Mouse (Mus musculus) heart, embryonic 15.5 days (tissue): ENCODE measurements around the gene Emb. TPM values are rescaled to one million over a fixed set of nuclear protein-coding genes. Genes with fewer than 3 reads are reported as not detected.
A peak's percentile ranks its signal among the peaks of the same experiment; 100 is the strongest.

Source experiments
- ATAC-seq: fragments of 200-750 bp; cut with Nextera tagmentation; replicated peaks from 2 replicates; pipeline ENCODE4 v1.8.0; 2017; ENCODE audit warnings: low read depth, moderate TSS enrichment; ENCODE audit not compliant: insufficient number of reproducible peaks, insufficient read depth, low FRiP score
- H3K27ac ChIP-seq: fragments of 300-500 bp; sonication (generic); 2 replicates; pipeline ENCODE4 v1.5.1; 2015; ENCODE audit warnings: mild to moderate bottlenecking, inconsistent platforms
- H3K27me3 ChIP-seq: fragments of 300-500 bp; sonication (generic); 2 replicates; pipeline ENCODE4 v1.6.1; 2015; ENCODE audit warnings: inconsistent platforms
- H3K36me3 ChIP-seq: fragments of 300-500 bp; sonication (generic); 2 replicates; pipeline ENCODE4 v1.6.1; 2015; ENCODE audit warnings: mild to moderate bottlenecking, inconsistent platforms
- H3K4me1 ChIP-seq: fragments of 300-500 bp; sonication (generic); replicated peaks from 2 replicates; pipeline ENCODE4 v1.6.1; 2015; ENCODE audit warnings: inconsistent platforms
- H3K4me2 ChIP-seq: fragments of 300-500 bp; sonication (generic); 2 replicates; pipeline ENCODE4 v1.6.1; 2015; ENCODE audit warnings: inconsistent platforms, mild to moderate bottlenecking, moderate library complexity
- H3K4me3 ChIP-seq: fragments of 300-500 bp; sonication (generic); 2 replicates; pipeline ENCODE4 v1.5.1; 2015; ENCODE audit warnings: mild to moderate bottlenecking, inconsistent platforms
- H3K9ac ChIP-seq: fragments of 300-500 bp; sonication (generic); 2 replicates; pipeline ENCODE4 v1.6.1; 2015; ENCODE audit warnings: mild to moderate bottlenecking, inconsistent platforms
- H3K9me3 ChIP-seq: fragments of 300-500 bp; sonication (generic); replicated peaks from 2 replicates; pipeline ENCODE4 v1.6.1; 2016; ENCODE audit warnings: inconsistent platforms
- WGBS: fragments of 180-500 bp; shearing (Covaris S2); methylation state at CpG from one replicate; pipeline ENCODE4 v1.1.7; 2015; ENCODE audit warnings: mixed read lengths; 5-methylcytosine and 5-hydroxymethylcytosine counted together
- polyA plus RNA-seq: library from polyadenylated mRNA; unstranded; fragments of >200 nt; fragmentation: Nextera tagmentation; extraction: Ambion mirVana; gene quantifications from 2 replicates; pipeline ENCODE4 v1.2.1, GENCODE M21; 2015

The Emb gene
- polyA plus RNA-seq, 1 experiment from 2014 or later, result 5.7 TPM

- no peak overlapping the region for H3K4me2 ChIP-seq
- no peaks in the 10 kb centered on the region for H3K4me1 ChIP-seq
- H3K36me3 ChIP-seq, result no peaks in the 10 kb centered on the region
- no peaks in the 10 kb centered on the region for H3K9me3 ChIP-seq
- no peaks in the 10 kb centered on the region for H3K27me3 ChIP-seq
- no peak overlapping the region for H3K27ac ChIP-seq
- H3K4me3 ChIP-seq, result no peak overlapping the region
- H3K9ac ChIP-seq, result no peak overlapping the region
- no peak for ATAC-seq
- WGBS, result 83% methylated on average over 4 of the region's 4 CpGs
Measured at GRCm38 (mm10) chr13:117260704-117261103, 52.4 kb downstream of the Emb start.

GRCm38 (mm10) chr13:117266156-117266555 lies 57.8 kb downstream of the Emb start:
- no peaks in the 10 kb centered on the region for H3K9me3 ChIP-seq
- no peak for ATAC-seq

GRCm38 (mm10) chr13:117267963-117268362 lies 59.6 kb downstream of the Emb start:
- WGBS, result 95% methylated on average over 14 of the region's 14 CpGs
- Histone ChIP-seq H3K4me2 (no peak overlapping the region), H3K27ac (no peak overlapping the region), H3K4me1 (no peaks in the 10 kb centered on the region), H3K4me3 (no peak overlapping the region), H3K27me3 (no peaks in the 10 kb centered on the region), H3K9me3 (no peaks in the 10 kb centered on the region), H3K36me3 (no peaks in the 10 kb centered on the region), H3K9ac (no peak overlapping the region)
- ATAC-seq, result no peak

More at GRCm38 (mm10) chr13:117266156-117266555, 57.8 kb downstream of the Emb start:
- 73% methylated on average over 2 of the region's 2 CpGs for WGBS
- Histone ChIP-seq H3K27me3 (no peaks in the 10 kb centered on the region), H3K4me2 (no peak overlapping the region), H3K4me1 (no peaks in the 10 kb centered on the region), H3K4me3 (no peak overlapping the region), H3K9ac (no peak overlapping the region), H3K27ac (no peak overlapping the region), H3K36me3 (no peaks in the 10 kb centered on the region)

GRCm38 (mm10) chr13:117284036-117284435 lies 75.7 kb downstream of the Emb start:
- Histone ChIP-seq H3K27ac (no peak overlapping the region), H3K9ac (no peak overlapping the region), H3K4me3 (no peak overlapping the region), H3K27me3 (no peaks in the 10 kb centered on the region), H3K4me1 (no peaks in the 10 kb centered on the region), H3K36me3 (no peaks in the 10 kb centered on the region), H3K4me2 (no peak overlapping the region), H3K9me3 (no peaks in the 10 kb centered on the region)
- ATAC-seq, result no peak
- WGBS, result 85% methylated on average over 4 of the region's 4 CpGs

- Histone ChIP-seq H3K4me2 (no peak overlapping the region), H3K4me1 (no peaks in the 10 kb centered on the region), H3K4me3 (no peak overlapping the region), H3K27me3 (no peaks in the 10 kb centered on the region), H3K9ac (no peak overlapping the region), H3K9me3 (no peaks in the 10 kb centered on the region), H3K36me3 (no peaks in the 10 kb centered on the region), H3K27ac (no peak overlapping the region)
- 90% methylated on average over 2 of the region's 2 CpGs for WGBS
- ATAC-seq, result no peak
Measured at GRCm38 (mm10) chr13:117286939-117287338, 78.6 kb downstream of the Emb start.

GRCm38 (mm10) chr13:117287400-117287799 lies 79.1 kb downstream of the Emb start:
- Histone ChIP-seq H3K36me3 (no peaks in the 10 kb centered on the region), H3K4me3 (no peak overlapping the region), H3K27me3 (no peaks in the 10 kb centered on the region), H3K27ac (no peak overlapping the region), H3K4me2 (no peak overlapping the region), H3K9me3 (no peaks in the 10 kb centered on the region), H3K4me1 (no peaks in the 10 kb centered on the region), H3K9ac (no peak overlapping the region)
- WGBS, result 88% methylated on average over 6 of the region's 6 CpGs
- no peak for ATAC-seq

- Histone ChIP-seq H3K4me2 (peak overlapping the region; percentile 55), H3K9ac (peak overlapping the region; percentile 35; the same call in 1 of the 2 replicates), H3K4me1 (no peaks in the 10 kb centered on the region), H3K27ac (no peak overlapping the region), H3K9me3 (no peaks in the 10 kb centered on the region), H3K4me3 (peak overlapping the region; percentile 28), H3K27me3 (no peaks in the 10 kb centered on the region), H3K36me3 (no peaks in the 10 kb centered on the region)
- WGBS, result 27% methylated on average over 17 of the region's 17 CpGs
- no peak; the same call in 1 of the 2 replicates for ATAC-seq
Measured at GRCm38 (mm10) chr13:117289494-117290270, 81.3 kb downstream of the Emb start.

- H3K4me3 ChIP-seq, result peak overlapping the region; percentile 18; the same call in 1 of the 2 replicates
- no peak overlapping the region for H3K9ac ChIP-seq
- peaks cover 3% of the 10 kb centered on the region for H3K4me1 ChIP-seq
- no peaks in the 10 kb centered on the region for H3K9me3 ChIP-seq
- no peak for ATAC-seq
- no peaks in the 10 kb centered on the region for H3K27me3 ChIP-seq
- no peaks in the 10 kb centered on the region for H3K36me3 ChIP-seq
- 24% methylated on average over 24 of the region's 24 CpGs for WGBS
- no peak overlapping the region for H3K27ac ChIP-seq
- H3K4me2 ChIP-seq, result peak overlapping the region; percentile 45
Measured at GRCm38 (mm10) chr13:117311446-117312225, 103.3 kb downstream of the Emb start.

Other genes starting within 250 kb of the Emb start
- 11.8 and 13.7 TPM in 2 replicates for gene Parp8, start 183.0 kb upstream of the Emb start, polyA plus RNA-seq
- 0.08 TPM in 1 of 2 replicates, not detected in the other for gene Gm17509, start 12.5 kb downstream of the Emb start, polyA plus RNA-seq